Mouse (Mus musculus) spleen, postnatal 36 days (tissue): ENCODE data around the gene Spata31d1a.

Experiments
- DNase-seq, 2 experiments: peaks; one replicate each; pipeline ENCODE4 v3.0.0; 2022; ENCODE audit warnings: low spot score in 2 of 2, mixed read lengths in 1 of 2

The Spata31d1a gene

DNA sequence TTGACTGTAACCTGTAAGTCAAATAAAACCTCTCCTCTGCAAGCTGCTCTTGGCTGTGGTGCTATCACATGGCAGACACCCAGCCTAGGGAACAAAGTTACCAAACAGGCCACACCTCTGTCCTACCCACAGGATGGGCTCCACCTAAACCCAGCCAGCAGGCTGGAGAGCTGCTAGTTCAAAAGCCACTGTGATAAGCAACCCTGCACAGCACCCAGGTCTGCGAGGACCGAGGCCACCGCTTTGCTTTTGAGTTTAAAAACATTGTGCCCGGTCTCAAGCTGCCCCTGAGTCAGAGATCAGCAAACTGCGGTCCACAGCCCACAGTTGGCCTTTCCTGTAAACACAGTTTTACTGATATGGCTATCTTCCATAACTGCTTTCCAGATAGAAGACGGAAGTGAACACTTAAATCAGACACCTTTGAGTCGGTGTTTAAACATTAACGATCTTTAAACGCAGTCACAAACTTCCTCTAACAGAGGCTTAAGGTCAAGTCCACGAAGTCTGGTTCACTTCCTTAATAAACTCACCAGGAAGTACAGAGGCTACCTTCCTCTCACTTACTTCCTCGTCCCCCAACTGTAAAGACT, 41.5 kb downstream of the Spata31d1a start:
- DNase-seq, result peak; percentile 80 to 81

DNA sequence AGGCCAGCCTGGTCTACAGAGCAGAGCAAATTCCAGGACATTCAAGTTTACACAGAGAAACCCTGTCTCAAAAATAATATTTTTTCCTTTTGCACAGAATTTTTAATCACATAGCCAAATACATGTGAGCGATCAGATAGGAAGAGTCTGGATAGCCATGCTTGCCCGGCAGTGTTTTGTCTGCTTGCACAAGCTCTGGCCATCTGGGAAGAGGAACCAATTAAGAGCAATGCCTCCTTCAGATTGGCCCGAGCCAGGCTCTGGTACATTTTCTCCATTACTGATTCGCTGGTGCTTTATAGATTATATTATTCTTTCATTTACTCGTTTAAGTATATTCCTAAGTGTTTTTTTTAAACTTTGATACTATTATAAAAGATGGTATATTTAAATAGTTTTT, 42.4 kb downstream of the Spata31d1a start:
- DNase-seq, result no peak

DNA sequence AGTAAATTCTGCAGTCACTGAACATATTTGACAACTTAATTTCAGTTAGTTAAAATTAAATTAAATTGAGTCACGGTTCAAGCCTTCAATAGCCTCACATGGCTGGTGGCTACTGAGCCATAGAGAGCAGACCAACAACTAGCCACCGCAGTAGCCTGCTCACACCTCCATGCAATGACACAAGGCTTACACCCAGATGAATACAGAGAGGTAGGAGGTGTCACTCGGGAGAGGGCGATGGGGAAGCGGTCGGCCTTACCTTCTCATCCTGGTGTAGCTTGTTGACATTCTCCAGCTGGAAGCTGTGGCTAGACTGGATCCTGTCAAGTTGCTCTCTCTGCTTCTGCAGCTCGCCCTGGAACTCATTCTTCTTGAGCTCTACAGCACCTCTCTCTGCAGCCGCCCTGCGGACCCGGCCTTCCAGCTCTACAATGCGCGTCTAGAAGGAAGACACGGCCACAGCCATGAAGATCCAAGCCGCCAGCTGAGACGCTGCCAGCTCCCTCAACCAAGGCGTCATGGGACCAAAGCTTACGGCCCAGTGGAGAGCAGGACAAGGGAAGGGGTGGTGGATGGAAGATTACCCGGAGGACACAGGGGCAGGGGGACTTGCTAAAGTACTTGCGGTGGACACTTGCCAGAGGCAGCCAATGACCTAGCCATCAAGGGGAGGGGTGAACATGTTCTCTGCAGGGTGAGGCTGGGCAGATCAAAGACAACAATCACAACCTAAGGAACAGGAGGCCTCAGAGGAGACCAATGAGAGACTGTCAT, 46.0 kb downstream of the Spata31d1a start:
- no peak for DNase-seq

DNA sequence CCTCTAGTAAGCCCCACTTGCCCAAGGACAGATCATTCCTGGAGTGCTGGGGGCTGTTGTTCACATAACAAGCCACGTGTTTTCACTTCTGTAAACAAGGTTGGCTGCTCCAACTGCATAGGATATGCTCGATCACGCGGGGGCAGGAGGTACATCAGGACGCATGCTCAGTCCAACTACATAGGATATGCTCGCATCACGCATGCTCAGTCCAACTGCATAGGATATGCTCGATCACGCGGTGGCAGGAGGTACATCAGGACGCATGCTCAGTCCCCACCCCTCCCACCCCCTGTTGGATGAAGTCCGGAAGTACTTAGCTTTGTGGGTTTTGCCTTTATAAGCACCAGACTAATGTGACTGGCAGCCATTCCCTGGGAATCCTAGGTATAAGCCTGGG, 48.2 kb downstream of the Spata31d1a start:
- DNase-seq, result no peak

DNA sequence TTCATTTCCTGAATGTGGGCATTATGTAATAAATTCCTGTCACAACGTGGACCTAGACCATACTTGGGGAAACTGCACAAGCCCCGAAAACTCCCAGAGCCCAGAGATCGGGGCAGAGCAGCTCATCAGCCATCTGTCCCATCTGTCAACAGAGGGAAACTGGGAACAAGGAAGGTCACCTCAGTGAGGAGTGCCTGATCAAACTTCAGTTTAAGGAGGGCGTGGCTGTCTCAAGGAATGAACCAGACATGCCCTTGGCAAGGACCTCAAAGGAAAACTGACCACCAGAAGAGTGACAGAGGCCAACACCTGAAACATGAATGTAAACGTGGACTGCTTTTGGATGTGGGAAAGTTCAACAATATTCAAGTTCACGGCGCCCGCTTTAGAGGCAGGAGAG, 48.7 kb downstream of the Spata31d1a start:
- DNase-seq, result no peak

DNA sequence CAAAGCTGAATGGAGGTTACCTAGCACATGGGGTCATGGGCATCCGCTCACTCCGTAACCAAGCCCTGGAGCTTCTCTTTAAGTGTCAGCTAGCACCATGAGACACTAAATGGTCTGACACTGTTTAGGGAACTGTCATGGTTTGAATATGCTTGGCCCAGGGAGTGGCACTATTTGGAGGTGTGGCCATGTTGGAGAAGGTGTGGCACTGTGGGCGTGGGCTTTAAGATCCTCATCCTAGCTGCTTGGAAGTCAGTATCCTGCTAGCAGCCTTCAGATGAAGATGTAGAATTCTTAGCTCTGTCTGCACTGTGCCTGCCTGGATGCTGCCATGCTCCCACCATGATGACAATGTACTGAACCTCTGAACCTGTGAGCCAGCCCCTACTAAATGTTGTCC, 49.8 kb downstream of the Spata31d1a start:
- DNase-seq, result no peak

DNA sequence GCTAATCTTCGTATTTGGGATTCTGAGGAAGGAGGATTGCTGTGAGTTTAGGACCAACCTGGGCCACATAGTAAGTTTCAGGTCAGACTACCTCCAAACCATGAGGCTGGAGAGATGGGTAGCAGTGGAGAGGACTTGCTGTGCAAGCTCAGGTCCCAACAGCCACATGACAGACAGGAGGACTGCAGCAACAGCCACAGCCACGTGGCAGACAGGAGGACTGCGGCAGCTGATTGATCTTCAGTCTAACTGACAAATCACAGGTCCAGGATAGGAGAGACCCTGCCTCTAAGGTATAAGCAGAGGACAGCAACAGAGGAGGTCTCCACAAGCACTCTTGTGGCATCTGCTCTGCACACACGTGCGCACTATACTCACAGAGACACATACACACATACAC, 52.3 kb downstream of the Spata31d1a start:
- no peak for DNase-seq

DNA sequence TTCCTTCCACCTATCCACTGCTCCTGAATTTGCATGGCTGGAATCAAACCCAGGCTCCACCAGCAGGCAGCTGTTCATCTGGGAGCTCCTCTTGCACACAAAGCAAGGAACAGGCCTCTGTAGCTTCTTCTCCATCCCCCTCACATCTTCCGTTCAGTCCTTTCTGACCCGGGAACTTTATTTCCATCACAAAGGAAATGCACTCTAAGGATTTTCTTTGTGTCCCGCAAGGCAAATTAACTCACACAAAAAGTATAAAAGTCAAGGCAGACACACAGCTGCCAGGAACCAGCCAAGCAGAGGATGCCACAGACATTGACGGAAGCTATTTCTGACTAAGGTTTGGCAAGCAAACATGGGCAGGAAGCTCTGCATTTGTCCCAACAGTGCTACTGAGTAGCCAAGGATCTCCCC, 53.1 kb downstream of the Spata31d1a start:
- DNase-seq, result peak in 1 of 2 experiments; percentile 21

DNA sequence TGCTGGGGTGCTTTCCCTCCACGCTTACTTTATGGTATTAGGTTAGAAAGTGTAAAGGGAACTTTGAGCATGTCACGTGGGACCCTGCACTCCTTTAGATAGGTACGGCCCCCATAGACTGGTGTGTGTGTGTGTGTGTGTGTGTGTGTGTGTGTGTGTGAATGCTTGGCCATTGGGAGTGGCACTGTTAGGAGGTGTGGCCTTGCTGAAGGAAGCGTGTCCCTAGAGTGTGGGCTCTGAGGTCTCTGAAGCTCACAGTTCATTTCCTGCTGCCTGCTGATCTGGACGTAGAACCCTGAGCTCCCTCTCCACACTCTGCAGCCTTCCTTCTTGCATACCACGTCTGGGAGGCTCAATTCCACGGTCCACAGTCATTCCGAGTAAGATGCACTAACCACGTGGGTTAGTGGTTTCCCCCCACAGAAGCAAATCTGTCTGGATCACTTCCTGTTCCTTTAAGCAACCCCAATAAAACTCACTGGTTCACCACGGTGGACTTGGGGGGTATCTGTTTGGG, 53.8 kb downstream of the Spata31d1a start:
- peak; percentile 73 to 81 for DNase-seq

DNA sequence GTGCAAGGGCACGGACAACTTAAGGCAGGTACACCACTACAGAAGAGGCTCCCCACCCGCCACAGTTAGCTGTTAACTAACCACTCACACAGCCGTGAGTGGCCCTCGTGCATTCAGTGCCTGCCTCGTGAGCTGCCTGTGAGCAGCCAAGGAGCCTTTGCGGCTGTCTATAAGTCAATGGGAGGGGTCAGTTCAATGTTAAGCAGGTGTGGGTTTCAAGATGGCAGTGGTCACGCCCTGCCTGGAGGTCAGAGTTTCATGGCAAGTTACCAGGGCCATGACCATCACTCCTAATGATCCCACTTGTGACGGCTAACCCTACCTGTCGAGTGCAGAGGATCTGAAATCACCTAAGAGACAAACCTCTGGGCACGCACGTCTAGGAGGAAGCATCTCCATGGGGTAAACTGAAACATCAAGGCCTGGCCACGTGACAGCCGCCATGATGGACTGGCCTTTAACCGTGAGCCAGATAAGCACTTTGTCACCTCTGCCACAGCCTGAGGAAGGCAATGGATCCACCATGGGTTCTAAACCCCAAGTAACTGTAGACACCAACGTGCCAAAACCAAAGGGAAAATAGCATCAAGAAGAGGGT, 54.3 kb downstream of the Spata31d1a start:
- no peak for DNase-seq

DNA sequence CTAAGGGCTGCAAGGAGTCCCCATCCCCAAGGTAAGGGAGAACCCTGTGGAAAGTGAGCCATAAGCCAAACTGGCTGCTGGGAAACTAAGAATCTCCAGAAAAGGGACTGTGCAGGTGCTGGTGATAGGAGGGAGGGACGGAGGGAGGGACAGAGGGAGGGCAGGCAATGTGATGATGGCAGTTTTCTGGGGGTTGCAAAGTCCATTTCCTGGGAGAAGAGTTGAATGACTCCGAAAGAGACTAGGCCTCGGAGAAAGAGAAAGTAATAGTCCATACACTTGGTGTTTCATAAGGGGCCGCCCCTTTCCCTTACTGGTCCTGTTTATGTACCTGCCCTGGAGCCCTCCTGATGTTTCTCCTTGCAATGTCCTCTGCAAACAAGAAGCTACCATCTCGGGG, 55.7 kb downstream of the Spata31d1a start:
- no peak for DNase-seq

DNA sequence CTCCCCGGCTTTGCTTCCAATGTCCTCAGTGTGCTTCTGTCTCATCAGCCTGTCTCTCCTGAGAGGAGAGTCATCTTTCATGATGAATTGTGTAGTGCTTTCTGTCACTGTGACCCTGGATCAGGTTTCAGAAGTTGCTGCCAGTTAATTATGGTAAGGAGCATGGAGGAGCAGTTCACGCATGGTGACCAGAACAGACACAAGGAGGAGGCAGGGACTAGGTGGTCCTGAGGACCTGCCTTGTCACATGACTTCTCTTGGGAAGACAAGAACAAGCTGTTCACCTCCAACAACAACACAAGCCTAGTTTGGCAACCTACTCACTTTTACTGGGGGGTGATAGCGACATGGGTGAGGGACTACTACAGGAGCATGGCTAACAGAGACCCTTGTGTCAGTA, 57.0 kb downstream of the Spata31d1a start:
- no peak for DNase-seq

DNA sequence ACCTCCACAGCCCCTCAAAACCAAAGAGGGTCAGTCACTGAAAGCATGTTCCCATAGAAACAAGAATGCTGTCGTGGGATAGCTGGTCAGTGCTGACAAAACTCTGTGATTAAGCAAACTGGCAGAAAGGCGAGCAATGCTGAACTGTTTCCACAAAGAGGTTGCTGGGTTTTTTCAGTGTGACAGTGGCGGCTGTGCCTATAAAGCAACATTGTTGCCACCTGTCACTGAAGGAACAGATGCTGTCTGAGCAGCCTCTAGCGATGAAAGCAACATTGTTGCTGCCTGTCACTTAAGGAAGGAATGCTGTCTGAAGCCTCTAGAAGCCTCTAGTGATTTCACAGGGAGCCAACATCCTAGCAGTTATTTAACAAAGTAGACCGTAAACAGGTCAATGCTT, 57.5 kb downstream of the Spata31d1a start:
- no peak for DNase-seq
